Mouse (Mus musculus) left cerebral cortex, postnatal 36 days (tissue): ENCODE measurements at regions not wholly inside any gene's neighbourhood (a gene's known extent, or its start where the extent isn't known, plus 50 kb on each side); places are given as distances from the start of the nearest gene placed in this dataset.

Experiments used
- DNase-seq, 2 experiments: peaks; one replicate each; pipeline ENCODE4 v3.0.0; 2021 to 2022; ENCODE audit warnings: low spot score in 2 of 2, mixed read lengths in 1 of 2
- intact Hi-C: fragments of 180-260 bp; cut with DNase I; formaldehyde crosslinking; loops from one replicate; pipeline ENCODE4 v1.15.1; 2025

DNA sequence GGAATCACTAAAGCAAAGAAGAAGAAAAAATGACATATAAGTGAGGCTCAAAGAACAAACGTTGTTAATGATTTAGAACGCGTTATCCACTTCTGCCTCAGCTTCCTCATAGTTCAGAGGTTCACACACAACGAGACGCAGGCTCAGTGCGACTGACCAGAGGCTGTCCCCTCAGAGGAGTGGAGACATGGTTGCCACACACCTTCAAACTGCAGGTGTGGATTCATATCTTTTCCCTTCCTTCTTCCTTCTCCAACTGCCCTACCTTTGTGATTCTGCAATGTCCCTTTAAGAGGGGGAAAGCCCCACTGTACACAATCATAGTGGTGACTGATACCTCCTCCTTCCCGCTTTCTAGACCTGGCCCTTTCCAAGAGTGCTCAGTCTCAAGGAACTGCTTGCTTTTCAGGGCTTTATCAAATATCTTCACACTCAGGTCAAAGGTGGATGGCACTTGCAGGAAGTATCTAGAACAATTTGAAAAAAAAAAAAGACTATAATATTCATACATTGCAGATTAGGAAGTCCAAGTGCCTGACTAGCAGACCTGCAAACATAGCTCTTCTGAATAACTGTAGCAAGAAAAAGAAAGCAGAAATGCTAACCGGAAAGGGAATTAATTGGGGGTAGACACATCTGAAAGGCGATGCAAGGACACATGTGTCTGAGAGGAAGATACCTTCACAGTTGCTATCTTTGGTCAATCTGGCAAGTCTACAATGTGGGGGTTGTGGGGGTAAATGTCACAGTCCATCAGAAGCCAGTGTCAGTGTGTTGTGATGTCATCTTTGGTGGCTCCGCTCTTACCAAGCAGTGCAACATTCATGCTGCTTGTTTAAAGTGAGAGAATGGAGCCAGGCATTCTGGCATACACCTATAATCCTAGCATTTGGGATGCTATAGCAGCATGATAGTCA is 84.2 kb upstream of the Tnfaip3 start:
- DNase-seq: no peak
- intact Hi-C loops: no loop called here

DNA sequence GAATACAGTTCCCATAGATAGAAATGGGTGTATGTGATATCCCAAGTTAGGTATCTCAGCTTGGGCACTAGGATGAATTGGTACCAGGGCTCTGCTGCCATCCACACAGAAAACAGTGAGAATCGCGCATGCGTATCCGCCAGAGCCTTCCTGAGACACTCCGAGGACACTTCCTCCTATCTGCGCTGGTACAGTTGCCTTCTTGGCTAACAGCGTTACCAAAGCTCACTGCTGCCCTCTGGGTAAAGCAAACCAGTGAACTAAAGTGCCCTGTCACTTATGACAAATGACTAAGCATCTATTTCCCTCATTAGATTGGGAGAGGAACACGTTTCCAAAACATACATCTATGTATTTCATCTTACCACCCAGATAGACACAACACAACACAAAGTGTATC is 78.8 kb upstream of the Tnfaip3 start:
- intact Hi-C loops: loop anchor here (5.0 kb wide), 1 partner anchor 142 kb away; no protein-coding TSS in a partner anchor
- no peak for DNase-seq

DNA sequence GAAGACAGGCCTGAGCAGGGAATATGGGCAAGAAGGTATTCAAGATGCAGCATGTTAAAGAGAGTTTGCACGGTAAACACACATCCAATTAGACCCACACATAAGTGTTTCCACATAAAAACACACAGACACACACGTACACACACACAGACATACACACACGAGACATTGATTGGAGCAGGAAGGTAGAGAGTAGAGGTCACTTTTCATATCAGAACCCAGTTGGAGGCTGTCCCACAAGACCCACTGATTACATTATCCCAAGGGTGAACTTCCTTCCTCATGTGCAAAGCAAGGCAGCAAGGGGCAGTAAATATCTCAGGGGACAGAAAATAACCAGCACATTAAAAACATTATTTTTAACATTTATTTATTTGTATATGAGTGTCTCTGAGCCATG is 78.2 kb upstream of the Tnfaip3 start:
- no peak for DNase-seq
- intact Hi-C loops: loop anchor here (5.0 kb wide), 1 partner anchor 141 kb away; no protein-coding TSS in a partner anchor

DNA sequence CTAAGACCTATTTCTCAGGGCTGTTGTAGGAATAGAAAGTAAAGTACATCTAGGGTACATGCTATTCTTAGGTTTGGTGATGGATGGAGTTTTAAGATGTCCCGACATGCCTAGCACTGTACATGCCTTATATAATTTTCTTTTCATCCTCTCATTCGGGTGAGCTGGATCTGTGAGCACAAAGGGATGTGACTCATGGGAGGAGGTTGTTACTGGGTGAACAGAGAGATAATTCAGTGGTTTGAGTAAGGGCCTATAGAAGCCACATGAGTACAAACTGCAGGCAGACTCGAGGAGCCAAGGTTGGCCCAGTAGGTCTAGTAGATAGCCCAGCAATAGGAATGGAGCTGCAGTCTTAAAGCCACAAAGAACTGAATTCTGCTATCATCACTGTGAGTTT is 76.5 kb upstream of the Tnfaip3 start:
- intact Hi-C loops: loop anchor here (5.0 kb wide), 1 partner anchor 140 kb away; no protein-coding TSS in a partner anchor
- DNase-seq: no peak

DNA sequence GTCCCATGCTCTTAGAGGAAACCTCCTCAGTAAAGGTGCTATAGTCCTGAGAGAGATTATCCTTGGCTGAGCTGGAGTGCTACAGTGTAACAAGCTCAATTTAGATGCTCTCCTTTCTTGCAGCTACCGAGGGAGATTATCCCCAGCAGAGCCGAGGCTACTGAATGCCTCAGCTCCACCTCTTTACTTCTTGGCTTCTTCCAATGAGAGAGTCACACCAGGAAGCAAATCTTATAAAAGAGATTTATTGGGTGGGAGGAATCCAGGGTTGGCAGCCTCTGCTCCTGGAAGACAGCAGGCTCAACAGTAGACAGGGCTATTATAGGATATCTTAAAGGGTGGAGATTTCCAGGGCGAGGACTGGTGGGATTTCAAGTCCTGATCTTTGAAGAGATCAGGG is 75.7 kb upstream of the Tnfaip3 start:
- intact Hi-C loops: loop anchor here (5.0 kb wide), 1 partner anchor 139 kb away; no protein-coding TSS in a partner anchor
- no peak for DNase-seq

DNA sequence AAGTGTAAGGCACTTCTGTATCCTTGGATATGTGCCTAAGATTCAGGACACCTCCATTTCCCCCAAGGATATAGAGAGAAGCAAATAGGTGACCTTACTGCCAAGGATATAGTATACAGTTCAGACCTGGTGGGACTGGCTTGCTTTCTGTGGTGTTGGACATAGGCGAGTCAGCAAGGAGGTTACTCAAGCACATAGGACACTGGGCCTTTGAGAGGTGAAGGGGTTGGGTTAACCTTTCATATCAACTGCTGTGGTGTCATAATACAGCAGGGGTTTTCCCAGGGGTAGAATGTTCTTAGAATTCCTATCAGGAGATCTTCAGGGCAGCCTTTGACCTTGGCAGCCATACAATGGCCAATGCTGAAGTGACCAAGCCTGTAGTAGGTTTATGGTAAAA is 71.5 kb upstream of the Tnfaip3 start:
- intact Hi-C loops: no loop called here

DNA sequence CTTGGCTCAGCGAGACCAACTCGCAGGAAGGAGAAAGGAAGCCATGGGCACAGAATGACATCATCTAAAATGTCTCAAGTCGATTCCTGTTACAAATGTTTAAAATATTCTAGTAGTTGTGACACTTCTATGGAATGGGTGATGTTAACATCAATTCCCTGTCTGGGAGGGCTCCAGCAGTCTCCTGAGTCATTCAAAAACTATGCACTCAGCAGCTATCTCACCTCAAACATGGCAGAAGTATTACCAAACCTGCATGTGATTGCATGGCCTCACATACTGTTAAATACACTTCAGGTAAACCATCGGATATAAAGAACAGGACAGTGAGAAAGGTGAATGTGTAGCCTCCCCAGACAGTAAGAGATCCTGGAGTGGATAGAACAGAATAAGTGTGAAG is 66.7 kb upstream of the Tnfaip3 start:
- no peak for DNase-seq
- intact Hi-C loops: no loop called here

More for the DNA sequence above, 71.5 kb upstream of the Tnfaip3 start:
- DNase-seq: no peak

DNA sequence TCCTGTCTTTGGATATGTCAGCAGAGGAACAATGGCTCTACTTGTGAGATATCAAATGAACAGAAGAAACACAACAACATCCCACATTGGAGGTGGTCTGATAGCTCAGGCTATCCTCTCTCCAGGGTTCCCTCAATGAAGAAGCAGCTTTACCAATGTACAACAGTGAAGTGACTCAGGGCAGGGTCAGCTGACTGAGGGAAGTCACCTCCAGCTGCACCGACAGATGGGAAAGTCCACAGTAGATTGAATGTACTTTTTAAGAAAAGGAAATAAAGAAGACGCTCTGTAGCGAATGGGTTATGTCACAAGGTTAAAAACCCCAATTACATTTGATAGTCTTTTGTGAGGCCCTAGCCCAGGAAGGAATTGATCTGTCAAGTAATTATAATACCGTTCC is 62.6 kb upstream of the Tnfaip3 start:
- DNase-seq: no peak
- intact Hi-C loops: no loop called here

DNA sequence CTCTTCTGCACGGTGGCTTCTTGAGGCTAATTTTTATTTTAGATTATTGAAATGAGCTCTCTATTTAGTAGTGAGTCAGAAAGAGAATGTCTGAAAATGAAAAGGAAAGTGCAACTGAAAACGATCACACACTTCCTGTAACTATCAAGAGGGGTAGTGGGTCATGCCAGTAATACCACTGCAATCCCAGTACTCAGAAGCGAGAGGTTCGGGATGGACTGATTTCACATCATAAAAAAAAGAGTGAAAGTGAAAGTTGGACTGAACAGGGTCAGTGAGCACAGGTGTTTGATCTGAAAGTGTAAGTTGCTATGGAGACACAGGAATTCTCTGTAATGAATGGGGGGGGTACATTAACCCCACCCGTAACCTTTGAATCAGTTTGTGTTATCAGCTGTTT is 52.9 kb upstream of the Tnfaip3 start:
- intact Hi-C loops: no loop called here
- no peak for DNase-seq

DNA sequence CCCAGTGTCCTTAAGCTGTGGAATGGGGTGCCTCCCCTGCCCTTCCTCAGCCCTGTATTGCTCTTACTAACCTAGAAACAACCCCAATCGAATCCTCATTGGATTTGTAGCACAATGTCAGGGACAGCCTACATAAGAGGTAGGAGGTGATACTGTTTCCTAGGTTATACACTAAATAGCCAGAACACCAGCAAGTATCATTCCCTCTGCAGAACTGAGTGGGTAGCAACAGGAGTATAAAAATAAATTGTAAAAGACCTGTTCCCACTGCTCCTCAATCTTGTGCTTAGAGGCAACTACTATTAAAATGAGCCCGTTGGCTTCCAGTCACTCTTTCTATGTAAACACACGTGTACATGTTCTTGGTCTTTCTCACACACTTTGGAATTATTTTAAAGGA is 52.2 kb upstream of the Tnfaip3 start:
- intact Hi-C loops: no loop called here
- DNase-seq: no peak

DNA sequence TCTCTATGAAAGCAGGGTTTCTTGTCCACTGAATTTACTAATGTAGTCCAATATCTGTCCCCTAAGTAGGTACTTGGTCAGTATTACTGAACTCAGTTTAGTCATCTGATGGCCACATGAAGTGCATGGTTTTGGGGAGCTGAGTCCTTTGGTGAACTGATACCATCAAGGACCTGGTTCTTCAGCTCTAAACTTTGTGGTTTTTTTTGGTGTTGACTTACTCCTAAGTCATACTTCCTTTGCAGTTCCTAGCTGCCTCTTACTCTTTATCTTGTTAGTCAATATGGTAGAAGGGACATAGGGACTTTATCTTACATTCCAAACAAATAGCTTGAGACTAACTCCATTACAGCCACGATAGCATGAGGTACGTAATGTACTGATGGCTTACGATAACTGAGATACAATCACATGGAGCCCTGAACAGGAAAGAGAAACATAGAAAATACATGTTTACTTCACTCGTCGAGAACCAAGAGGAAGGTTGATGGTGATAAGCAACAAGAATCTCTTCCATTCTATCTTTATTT is 51.4 kb upstream of the Tnfaip3 start:
- intact Hi-C loops: no loop called here
- no peak for DNase-seq
